Mouse (Mus musculus) forebrain, embryonic 12.5 days (tissue): ENCODE data around the gene Irs1. TPM values are rescaled to one million over a fixed set of nuclear protein-coding genes. Genes with fewer than 3 reads are reported as not detected.

ENCODE experiments used
- ATAC-seq: fragments of 200-750 bp; cut with Nextera tagmentation; 2 replicates; pipeline ENCODE4 v1.8.0; 2017; ENCODE audit warnings: moderate TSS enrichment; ENCODE audit not compliant: low FRiP score
- H3K27ac ChIP-seq: fragments of 300-500 bp; sonication (generic); 2 replicates; pipeline ENCODE4 v1.5.1; 2016; ENCODE audit warnings: mild to moderate bottlenecking
- H3K27me3 ChIP-seq: fragments of 300-500 bp; sonication (generic); 2 replicates; pipeline ENCODE4 v1.6.1; 2016; ENCODE audit warnings: mild to moderate bottlenecking
- H3K36me3 ChIP-seq: fragments of 300-500 bp; sonication (generic); replicated peaks from 2 replicates; pipeline ENCODE4 v1.6.1; 2016; ENCODE audit warnings: mild to moderate bottlenecking
- H3K4me1 ChIP-seq: fragments of 300-500 bp; sonication (generic); 2 replicates; pipeline ENCODE4 v1.6.1; 2016
- H3K4me2 ChIP-seq: fragments of 300-500 bp; sonication (generic); 2 replicates; pipeline ENCODE4 v1.6.1; 2016; ENCODE audit warnings: mild to moderate bottlenecking, moderate library complexity
- H3K4me3 ChIP-seq: fragments of 300-500 bp; sonication (generic); replicated peaks from 2 replicates; pipeline ENCODE4 v1.5.1; 2016; ENCODE audit warnings: mild to moderate bottlenecking
- H3K9ac ChIP-seq: fragments of 300-500 bp; sonication (generic); 2 replicates; pipeline ENCODE4 v1.6.1; 2016; ENCODE audit warnings: mild to moderate bottlenecking
- H3K9me3 ChIP-seq: fragments of 300-500 bp; sonication (generic); 2 replicates; pipeline ENCODE4 v1.6.1; 2016
- WGBS: fragments of 180-500 bp; shearing (Covaris S2); methylation state at CpG from one replicate; pipeline ENCODE4 v1.1.7; 2016; 5-methylcytosine and 5-hydroxymethylcytosine counted together
- polyA plus RNA-seq: library from polyadenylated mRNA; unstranded; fragments of >200 nt; fragmentation: Nextera tagmentation; extraction: Ambion mirVana; gene quantifications from 2 replicates; pipeline ENCODE4 v1.2.1, GENCODE M21; 2016

The Irs1 gene
- polyA plus RNA-seq, 1 experiment from 2014 or later, result 18.3 TPM

- Histone ChIP-seq H3K27ac (0 out of 2 replicates have a peak overlapping the region, but pooled peaks have one; percentile 63), H3K4me1 (peaks cover 60% of the 10 kb centered on the region), H3K4me2 (peak overlapping the region; percentile 85), H3K36me3 (peaks cover 19% of the 10 kb centered on the region), H3K9me3 (no peaks in the 10 kb centered on the region), H3K4me3 (peak overlapping the region; percentile 51), H3K9ac (peak overlapping the region; percentile 64), H3K27me3 (0 out of 2 replicates have a peak, but pooled peaks cover 5% of the 10 kb centered on the region)
- 93% methylated on average over 16 of the region's 16 CpGs for WGBS
- no peak for ATAC-seq
Observed at GRCm38 (mm10) chr1:82287776-82288325, 3.4 kb downstream of the Irs1 start.

- Histone ChIP-seq H3K4me2 (peak overlapping the region; percentile 85), H3K4me3 (peak overlapping the region; percentile 51), H3K27ac (peak overlapping the region; percentile 63), H3K27me3 (0 out of 2 replicates have a peak, but pooled peaks cover 5% of the 10 kb centered on the region), H3K9ac (peak overlapping the region; percentile 64), H3K36me3 (peaks cover 19% of the 10 kb centered on the region), H3K4me1 (peaks cover 60% of the 10 kb centered on the region), H3K9me3 (no peaks in the 10 kb centered on the region)
- no peak for ATAC-seq
- WGBS, result 63% methylated on average over 22 of the region's 22 CpGs
Observed at GRCm38 (mm10) chr1:82287052-82287775, 4.0 kb downstream of the Irs1 start.

- H3K4me2 ChIP-seq, result peak overlapping the region; percentile 85
- WGBS, result 20% methylated on average over 15 of the region's 15 CpGs
- H3K4me1 ChIP-seq, result peaks cover 58% of the 10 kb centered on the region
- H3K27me3 ChIP-seq, result 0 out of 2 replicates have a peak, but pooled peaks cover 5% of the 10 kb centered on the region
- peak overlapping the region; percentile 63 for H3K27ac ChIP-seq
- ATAC-seq, result no peak
- no peaks in the 10 kb centered on the region for H3K9me3 ChIP-seq
- H3K4me3 ChIP-seq, result peak overlapping the region; percentile 51
- H3K36me3 ChIP-seq, result peaks cover 22% of the 10 kb centered on the region
- peak overlapping the region; percentile 64 for H3K9ac ChIP-seq
Observed at GRCm38 (mm10) chr1:82286190-82287051, 4.8 kb downstream of the Irs1 start.

GRCm38 (mm10) chr1:82285461-82286189, 5.6 kb downstream of the Irs1 start:
- peaks cover 58% of the 10 kb centered on the region for H3K4me1 ChIP-seq
- 0 out of 2 replicates have a peak, but pooled peaks cover 5% of the 10 kb centered on the region for H3K27me3 ChIP-seq
- whole genome bisulfite sequencing, result 25% methylated on average over 5 of the region's 5 CpGs

GRCm38 (mm10) chr1:82284403-82284802, 6.8 kb downstream of the Irs1 start:
- peaks cover 22% of the 10 kb centered on the region for H3K36me3 ChIP-seq
- WGBS, result 24% methylated on average over 4 of the region's 4 CpGs
- H3K27me3 ChIP-seq, result 0 out of 2 replicates have a peak, but pooled peaks cover 5% of the 10 kb centered on the region
- peak overlapping the region; percentile 77 for H3K9ac ChIP-seq
- peak overlapping the region; percentile 85 for H3K4me2 ChIP-seq
- peaks cover 57% of the 10 kb centered on the region for H3K4me1 ChIP-seq
- H3K27ac ChIP-seq, result peak overlapping the region; percentile 91
- peak overlapping the region; percentile 51 for H3K4me3 ChIP-seq
- no peaks in the 10 kb centered on the region for H3K9me3 ChIP-seq
- no peak for ATAC-seq

More at GRCm38 (mm10) chr1:82285461-82286189, 5.6 kb downstream of the Irs1 start:
- peak overlapping the region; percentile 85 for H3K4me2 ChIP-seq
- H3K9me3 ChIP-seq, result no peaks in the 10 kb centered on the region
- peak overlapping the region; percentile 63 for H3K27ac ChIP-seq
- H3K9ac ChIP-seq, result peak overlapping the region; percentile 64
- peaks cover 22% of the 10 kb centered on the region for H3K36me3 ChIP-seq
- no peak for ATAC-seq
- peak overlapping the region; percentile 51 for H3K4me3 ChIP-seq

- H3K9me3 ChIP-seq, result no peaks in the 10 kb centered on the region
- WGBS, result 0% methylated on average over 1 of the region's 1 CpGs
- peaks cover 24% of the 10 kb centered on the region for H3K36me3 ChIP-seq
- peak overlapping the region; percentile 77 for H3K9ac ChIP-seq
- H3K4me2 ChIP-seq, result peak overlapping the region; percentile 85
- H3K27ac ChIP-seq, result peak overlapping the region; percentile 91
- peak; percentile 30; the same call in 1 of the 2 replicates for ATAC-seq
- H3K4me1 ChIP-seq, result peaks cover 54% of the 10 kb centered on the region
- H3K4me3 ChIP-seq, result peak overlapping the region; percentile 51
- 0 out of 2 replicates have a peak, but pooled peaks cover 5% of the 10 kb centered on the region for H3K27me3 ChIP-seq
Observed at GRCm38 (mm10) chr1:82283901-82284301, 7.3 kb downstream of the Irs1 start.

- peak overlapping the region; percentile 51 for H3K4me3 ChIP-seq
- H3K27me3 ChIP-seq, result no peaks in the 10 kb centered on the region
- ATAC-seq, result peak; percentile 98
- no peaks in the 10 kb centered on the region for H3K9me3 ChIP-seq
- 2% methylated on average over 35 of the region's 35 CpGs for WGBS
- peak overlapping the region; percentile 91 for H3K27ac ChIP-seq
- peak overlapping the region; percentile 77 for H3K9ac ChIP-seq
- peak overlapping the region; percentile 85 for H3K4me2 ChIP-seq
- peaks cover 22% of the 10 kb centered on the region for H3K36me3 ChIP-seq
- H3K4me1 ChIP-seq, result peaks cover 46% of the 10 kb centered on the region
Observed at GRCm38 (mm10) chr1:82282992-82283611, 8.1 kb downstream of the Irs1 start.

- ATAC-seq, result no peak
Observed at GRCm38 (mm10) chr1:82281823-82282222, 9.4 kb downstream of the Irs1 start.

GRCm38 (mm10) chr1:82279768-82280167, 11.4 kb downstream of the Irs1 start:
- peaks cover 35% of the 10 kb centered on the region for H3K36me3 ChIP-seq
- peaks cover 28% of the 10 kb centered on the region for H3K4me1 ChIP-seq
- ATAC-seq, result no peak
- H3K9me3 ChIP-seq, result no peaks in the 10 kb centered on the region
- no peak overlapping the region for H3K4me2 ChIP-seq
- no peak overlapping the region for H3K9ac ChIP-seq
- WGBS, result 84% methylated on average over 1 of the region's 1 CpGs
- H3K4me3 ChIP-seq, result no peak overlapping the region
- no peak overlapping the region for H3K27ac ChIP-seq
- no peaks in the 10 kb centered on the region for H3K27me3 ChIP-seq

More at GRCm38 (mm10) chr1:82281823-82282222, 9.4 kb downstream of the Irs1 start:
- Histone ChIP-seq H3K9me3 (no peaks in the 10 kb centered on the region), H3K4me2 (no peak overlapping the region), H3K36me3 (peaks cover 27% of the 10 kb centered on the region), H3K27me3 (no peaks in the 10 kb centered on the region), H3K27ac (no peak overlapping the region), H3K9ac (no peak overlapping the region), H3K4me3 (no peak overlapping the region), H3K4me1 (peaks cover 33% of the 10 kb centered on the region)
- WGBS, result 82% methylated on average over 6 of the region's 6 CpGs

- Histone ChIP-seq H3K4me2 (0 out of 2 replicates have a peak overlapping the region, but pooled peaks have one; percentile 17), H3K4me1 (peaks cover 28% of the 10 kb centered on the region), H3K36me3 (peaks cover 34% of the 10 kb centered on the region), H3K27ac (peak overlapping the region; percentile 63), H3K27me3 (no peaks in the 10 kb centered on the region), H3K9ac (peak overlapping the region; percentile 33), H3K9me3 (no peaks in the 10 kb centered on the region), H3K4me3 (no peak overlapping the region)
- ATAC-seq, result 0 out of 2 replicates have a peak, but pooled peaks have one; percentile 31
- 26% methylated on average over 1 of the region's 1 CpGs for WGBS
Observed at GRCm38 (mm10) chr1:82274361-82274760, 16.9 kb downstream of the Irs1 start.

- ATAC-seq, result peak; percentile 44; the same call in 1 of the 2 replicates
- no peak overlapping the region for H3K9ac ChIP-seq
- peaks cover 27% of the 10 kb centered on the region for H3K4me1 ChIP-seq
- no peaks in the 10 kb centered on the region for H3K9me3 ChIP-seq
- 1% methylated on average over 6 of the region's 6 CpGs for WGBS
- peaks cover 25% of the 10 kb centered on the region for H3K36me3 ChIP-seq
- H3K4me3 ChIP-seq, result no peak overlapping the region
- H3K4me2 ChIP-seq, result peak overlapping the region; percentile 17; the same call in 1 of the 2 replicates
- H3K27me3 ChIP-seq, result no peaks in the 10 kb centered on the region
- H3K27ac ChIP-seq, result peak overlapping the region; percentile 63; the same call in 1 of the 2 replicates
Observed at GRCm38 (mm10) chr1:82273529-82273928, 17.7 kb downstream of the Irs1 start.
